Comparison of ENCODE assay signal across 30 mouse cellular contexts in the genomic region with DNA sequence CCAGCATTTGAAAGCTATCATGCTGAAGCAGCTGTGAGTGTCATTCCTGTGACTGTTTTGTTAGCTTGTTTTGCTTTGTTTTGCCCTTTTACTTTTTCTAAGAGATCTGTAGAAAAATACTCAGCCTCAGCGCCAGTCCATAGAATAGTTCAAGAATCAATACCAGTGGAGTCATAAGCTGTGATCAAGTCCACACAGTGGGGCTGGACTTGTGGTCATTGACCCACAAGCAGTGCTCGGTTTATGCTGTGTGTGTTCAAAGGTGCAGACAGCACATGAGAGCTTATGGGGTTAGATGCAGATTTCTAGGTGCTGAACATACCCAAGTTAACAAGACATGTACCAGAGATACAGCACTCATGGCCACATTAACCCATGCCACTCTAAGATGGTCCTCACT.
"Had no signal": no experiment of that assay in that cellular context is flagged by ENCODE, and none has a peak within 500 bp of the region (broad histone marks: within the 10 kb centered on the region; RNA-seq: fewer than 3 reads in every experiment).

No protein-coding gene starts in this region.

- H3K4me2 ChIP-seq: limb, embryonic 12.5 days; limb, embryonic 13.5 days; limb, embryonic 15.5 days; liver, embryonic 11.5 days; liver, embryonic 13.5 days; liver, embryonic 15.5 days; lung, embryonic 14.5 days; lung, embryonic 15.5 days; midbrain, embryonic 11.5 days; midbrain, embryonic 12.5 days; midbrain, embryonic 13.5 days; midbrain, embryonic 15.5 days; neural tube, embryonic 12.5 days had no signal

- H3K9ac ChIP-seq: limb, embryonic 12.5 days; limb, embryonic 13.5 days; limb, embryonic 15.5 days; liver, embryonic 13.5 days; liver, embryonic 14.5 days; liver, embryonic 15.5 days; lung, embryonic 14.5 days; lung, embryonic 15.5 days; midbrain, embryonic 12.5 days; midbrain, embryonic 13.5 days; midbrain, embryonic 15.5 days; neural tube, embryonic 12.5 days had no signal

- H3K4me3 ChIP-seq: left cerebral cortex, adult 2 months; limb, embryonic 10.5 days; limb, embryonic 12.5 days; limb, embryonic 13.5 days; limb, embryonic 15.5 days; liver, embryonic 13.5 days; liver, embryonic 15.5 days; lung, embryonic 15.5 days; megakaryocyte, embryonic 14.5 days; midbrain, embryonic 10.5 days; midbrain, embryonic 12.5 days; midbrain, embryonic 13.5 days; midbrain, embryonic 15.5 days; myocyte; neural tube, embryonic 12.5 days had no signal

- H3K9me3 ChIP-seq: limb, embryonic 10.5 days; limb, embryonic 12.5 days; limb, embryonic 13.5 days; limb, embryonic 15.5 days; liver, embryonic 13.5 days; liver, embryonic 15.5 days; lung, embryonic 15.5 days; megakaryocyte, embryonic 14.5 days; midbrain, embryonic 10.5 days; midbrain, embryonic 12.5 days; midbrain, embryonic 13.5 days; midbrain, embryonic 15.5 days; neural tube, embryonic 12.5 days had no signal

- H3K4me1 ChIP-seq: limb, embryonic 10.5 days; limb, embryonic 12.5 days; limb, embryonic 13.5 days; limb, embryonic 15.5 days; liver, embryonic 13.5 days; liver, embryonic 15.5 days; lung, embryonic 15.5 days; megakaryocyte, embryonic 14.5 days; midbrain, embryonic 10.5 days; midbrain, embryonic 12.5 days; midbrain, embryonic 13.5 days; midbrain, embryonic 15.5 days; neural tube, embryonic 12.5 days had no signal

- ATAC-seq: lung, postnatal 0 days; midbrain, embryonic 13.5 days; midbrain, embryonic 15.5 days; midbrain, embryonic 16.5 days had no signal

- DNase-seq: left cerebral cortex, postnatal 4 days; liver, embryonic 13.5 days; lung, adult 18-20 months; lung, adult 2 months; lung, embryonic 14.5 days; lung, postnatal 10 days; lung, postnatal 14 days; lung, postnatal 36 days; lung, postnatal 4 days; midbrain, embryonic 14.5 days had no signal

- H3K27ac ChIP-seq: left cerebral cortex, adult 2 months; limb, embryonic 10.5 days; limb, embryonic 12.5 days; limb, embryonic 13.5 days; limb, embryonic 15.5 days; liver, embryonic 13.5 days; liver, embryonic 14.5 days; liver, embryonic 15.5 days; lung, embryonic 15.5 days; macrophage; midbrain, embryonic 10.5 days; midbrain, embryonic 12.5 days; midbrain, embryonic 13.5 days; midbrain, embryonic 15.5 days; neural tube, embryonic 12.5 days had no signal

- H3K36me3 ChIP-seq: limb, embryonic 10.5 days; limb, embryonic 12.5 days; limb, embryonic 13.5 days; limb, embryonic 15.5 days; liver, embryonic 13.5 days; liver, embryonic 15.5 days; lung, embryonic 15.5 days; midbrain, embryonic 10.5 days; midbrain, embryonic 12.5 days; midbrain, embryonic 13.5 days; midbrain, embryonic 15.5 days; neural tube, embryonic 12.5 days had no signal

- H3K27me3 ChIP-seq: limb, embryonic 12.5 days; limb, embryonic 13.5 days; limb, embryonic 15.5 days; liver, embryonic 13.5 days; liver, embryonic 15.5 days; lung, embryonic 15.5 days; megakaryocyte, embryonic 14.5 days; midbrain, embryonic 12.5 days; midbrain, embryonic 13.5 days; midbrain, embryonic 15.5 days; neural tube, embryonic 12.5 days had no signal
